Mouse (Mus musculus) layer of hippocampus, adult 9-10 months (tissue): ENCODE measurements at regions not wholly inside any gene's neighbourhood (a gene's known extent, or its start where the extent isn't known, plus 50 kb on each side); places are given as distances from the start of the nearest gene placed in this dataset.

ENCODE experiments used
- DNase-seq: peaks from one replicate; pipeline ENCODE4 v3.0.0; 2022; ENCODE audit warnings: low spot score

DNA sequence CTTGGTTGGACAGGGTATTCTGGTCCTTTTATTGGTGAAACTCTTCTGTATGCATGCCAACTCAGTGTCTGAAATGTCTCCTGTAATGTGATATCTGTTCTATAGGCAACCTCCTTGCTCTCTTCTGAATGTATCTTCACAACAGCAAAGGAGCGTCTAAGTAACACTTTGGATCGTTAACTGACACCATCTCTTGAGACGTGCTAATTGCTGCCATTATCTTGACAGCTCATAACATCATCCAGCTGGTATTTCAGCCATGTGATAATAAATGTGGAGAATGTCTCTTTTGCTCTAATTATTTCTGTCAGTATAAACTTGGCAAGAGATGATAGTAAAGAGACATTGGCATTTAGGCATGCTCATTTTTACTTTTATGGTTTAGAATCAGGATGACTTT, 68.8 kb upstream of the Col8a1 start:
- no peak for DNase-seq

DNA sequence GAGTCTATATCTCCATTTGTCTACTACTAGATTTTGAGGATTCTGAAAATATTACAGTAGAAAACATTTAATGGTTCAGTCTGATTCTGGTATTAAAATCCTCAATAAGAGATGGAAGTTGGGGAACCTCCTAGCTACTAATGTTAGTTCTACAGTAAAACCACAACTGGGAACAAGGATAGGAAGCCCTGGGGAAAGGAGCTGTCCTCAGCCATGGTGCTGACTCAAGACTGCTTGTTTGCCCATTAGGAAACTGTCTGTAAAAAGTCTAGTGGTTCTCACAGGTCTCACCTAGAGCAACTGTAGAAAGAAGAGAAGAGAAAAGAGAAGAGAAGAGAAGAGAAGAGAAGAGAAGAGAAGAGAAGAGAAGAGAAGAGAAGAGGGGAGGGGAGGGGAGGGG, 90.9 kb upstream of the Col8a1 start:
- no peak for DNase-seq

DNA sequence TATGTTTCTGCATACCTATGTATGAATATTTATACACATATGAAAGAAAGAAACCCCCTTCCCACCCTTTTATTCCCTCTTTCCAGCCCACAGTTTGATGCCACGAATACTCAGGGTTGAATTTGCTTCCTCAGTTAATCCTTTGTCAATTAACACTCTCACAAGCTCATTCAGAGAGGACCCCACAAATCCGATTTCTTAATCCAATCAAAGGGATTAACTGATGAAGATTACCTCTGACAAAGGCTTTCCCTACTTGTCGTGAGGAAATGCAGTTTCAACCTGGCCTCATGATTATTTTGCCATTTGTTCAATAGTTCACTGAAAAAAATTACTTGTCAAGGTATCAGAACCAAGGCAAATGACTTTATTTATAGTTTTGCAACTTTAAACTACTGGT, 91.8 kb upstream of the Col8a1 start:
- no peak for DNase-seq

DNA sequence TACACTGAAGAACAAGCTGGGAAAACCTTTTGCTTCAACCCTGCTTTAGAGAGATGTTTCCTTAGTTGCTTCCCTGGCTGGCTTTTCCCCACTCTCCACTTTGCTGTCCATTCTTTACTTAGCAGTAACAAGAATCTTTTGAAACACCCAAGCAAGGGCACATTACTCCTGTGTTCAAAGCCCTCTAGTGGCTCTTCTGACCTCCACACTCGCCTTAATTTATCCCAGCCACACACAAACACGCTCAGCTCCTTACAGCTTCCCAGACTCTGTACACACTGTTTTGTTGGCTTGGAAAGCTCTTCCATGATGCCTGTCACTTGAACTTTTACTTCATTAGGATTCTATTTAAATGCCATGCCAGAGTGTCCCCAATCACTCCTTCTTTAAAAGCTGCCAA, 97.3 kb upstream of the Col8a1 start:
- no peak for DNase-seq

DNA sequence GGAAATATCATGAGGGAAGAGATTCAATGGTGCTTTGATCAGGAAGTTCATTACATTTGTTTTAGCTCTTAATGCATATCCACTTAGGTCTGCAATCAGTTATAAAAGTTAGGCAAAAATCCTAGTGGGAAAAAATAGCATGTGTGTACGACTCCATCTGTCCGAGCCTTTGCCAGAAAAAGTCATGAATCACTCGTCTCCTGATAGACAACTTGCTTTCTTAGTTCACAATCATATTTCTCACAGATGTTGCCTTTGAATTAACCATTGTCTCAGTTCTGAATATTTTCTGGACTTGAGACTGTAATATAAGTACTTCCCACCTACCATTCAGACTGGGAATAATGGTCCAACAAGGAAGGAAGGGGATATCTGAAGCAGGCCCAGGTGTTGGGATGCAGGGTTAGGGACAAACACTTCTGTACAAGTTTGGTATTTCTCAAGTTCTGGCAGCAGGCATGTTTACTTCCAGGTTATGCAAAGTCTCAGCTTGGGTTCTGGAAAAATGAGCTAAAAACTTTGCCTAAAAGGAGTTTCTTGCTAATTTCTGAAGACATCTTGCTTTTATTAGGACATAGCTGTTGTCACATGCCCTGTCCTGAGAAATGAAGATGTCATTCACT, 98.4 kb upstream of the Col8a1 start:
- no peak for DNase-seq

DNA sequence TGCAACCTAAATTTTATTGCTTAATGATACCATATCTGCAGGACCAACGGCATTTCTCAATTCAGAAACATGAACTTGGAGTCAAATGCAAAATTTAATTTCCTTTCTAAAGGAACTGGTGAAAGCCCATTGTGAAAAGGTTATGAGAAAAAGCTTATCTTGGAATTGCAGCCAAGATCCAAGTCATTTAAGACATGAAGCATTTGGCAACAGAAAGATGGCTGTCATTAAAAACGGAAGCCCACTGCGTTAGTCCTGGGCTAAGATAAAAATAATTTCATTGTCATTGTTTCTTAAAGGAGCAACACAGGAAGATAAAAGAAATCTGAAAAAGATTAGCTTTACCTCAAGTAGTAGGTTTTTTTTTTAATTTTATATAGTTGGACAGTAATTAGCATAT, 99.2 kb upstream of the Col8a1 start:
- DNase-seq = no peak

DNA sequence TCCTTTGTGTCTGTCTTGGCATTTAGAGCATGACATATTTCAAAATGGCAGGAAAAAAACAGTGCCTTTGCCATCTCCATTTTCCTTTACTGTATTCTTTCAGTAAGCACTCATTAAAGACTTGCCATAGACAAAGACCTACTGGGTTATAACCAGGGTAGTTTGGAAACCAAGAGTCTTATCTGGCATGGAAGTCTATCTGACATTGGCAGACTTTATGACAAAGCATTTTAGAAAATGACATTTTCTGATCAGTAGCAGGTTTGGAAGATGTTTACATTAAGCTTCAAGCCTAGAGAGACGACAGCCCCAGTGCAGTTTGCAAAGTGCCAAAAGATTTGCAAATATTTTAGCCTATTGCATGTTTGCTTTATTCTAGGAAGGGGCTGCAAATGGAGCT, 102.5 kb upstream of the Col8a1 start:
- DNase-seq = no peak

DNA sequence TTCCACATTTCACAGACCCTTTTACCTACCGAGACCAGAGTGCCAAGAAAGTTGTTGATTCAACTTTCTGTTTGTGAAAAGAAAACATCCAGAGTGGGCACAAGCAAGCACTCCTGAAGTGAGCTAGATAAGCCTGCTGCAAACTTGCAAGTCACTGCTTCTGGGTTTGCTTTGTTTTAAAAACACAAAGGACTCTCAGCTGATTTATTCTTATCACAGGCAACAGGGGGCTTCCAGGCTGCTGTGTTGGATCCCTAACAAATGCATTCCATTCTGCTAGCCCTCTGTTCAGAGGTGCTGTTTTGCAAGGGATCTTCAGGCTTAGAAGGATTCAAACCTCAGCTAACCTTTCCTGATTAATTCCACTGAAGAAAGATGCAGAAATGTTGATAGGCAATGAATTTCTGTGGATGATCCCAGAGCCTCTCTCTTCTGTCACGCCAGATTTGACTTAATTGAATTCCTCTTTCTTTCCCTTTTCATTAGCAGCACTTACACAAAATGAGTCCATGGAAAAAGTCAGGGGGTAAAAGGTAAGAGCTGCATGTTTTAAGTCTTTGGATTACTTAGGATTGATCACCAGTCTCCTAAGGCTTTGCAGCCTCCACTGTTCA, 103.7 kb upstream of the Col8a1 start:
- DNase-seq = no peak

DNA sequence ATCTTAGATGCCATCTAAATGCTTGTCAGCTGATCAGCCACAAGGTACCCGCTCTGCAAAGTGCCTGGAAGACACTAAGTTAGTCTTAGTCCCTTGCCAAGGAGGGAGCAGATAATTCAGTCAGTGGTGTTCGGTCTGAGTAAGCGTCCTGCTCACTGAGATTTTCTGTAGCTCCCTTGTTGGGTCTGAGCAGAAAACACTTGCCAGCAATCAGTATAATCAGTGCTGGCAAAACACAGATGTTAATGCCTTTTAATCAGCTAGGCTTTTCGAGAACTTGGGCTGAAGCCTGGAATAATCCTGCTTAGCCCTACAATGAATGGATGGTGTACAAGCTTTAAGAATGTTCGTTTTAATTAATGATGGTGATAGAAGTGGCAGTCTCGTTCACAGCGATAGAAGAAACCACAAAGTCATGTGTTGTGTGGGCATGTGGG, 104.2 kb upstream of the Col8a1 start:
- DNase-seq = peak; percentile 11

DNA sequence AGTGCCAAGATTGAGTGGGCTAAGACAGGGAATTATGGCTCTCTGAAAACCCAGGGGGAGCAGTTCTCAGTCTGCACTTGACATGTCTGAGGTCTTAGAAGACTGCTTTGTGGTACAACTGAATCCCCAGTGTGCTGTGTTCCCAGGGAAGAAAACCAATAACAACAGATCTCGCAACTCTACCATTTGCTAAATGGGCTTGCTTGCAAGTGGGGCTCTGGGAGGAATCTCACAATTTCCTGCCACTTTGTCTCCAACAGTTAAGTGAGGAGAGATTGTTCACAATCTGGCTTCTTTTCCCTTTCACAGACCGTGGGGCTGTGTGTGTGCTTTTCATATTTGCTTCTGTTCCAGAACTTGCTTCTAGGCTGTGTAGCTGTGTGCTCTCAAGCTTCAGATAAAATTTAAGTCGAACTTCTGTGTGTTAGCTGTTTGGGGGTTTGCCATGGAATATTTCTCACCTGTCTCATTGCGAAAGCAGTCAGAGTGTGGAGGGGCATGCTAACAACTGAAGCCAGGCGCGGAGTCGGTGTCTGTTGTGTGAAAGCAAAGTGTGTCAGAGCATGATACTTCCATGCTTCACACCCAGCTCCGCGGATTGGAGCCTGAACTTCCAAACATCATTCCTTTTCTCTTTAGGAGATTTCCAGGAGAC, 108.8 kb upstream of the Col8a1 start:
- no peak for DNase-seq

DNA sequence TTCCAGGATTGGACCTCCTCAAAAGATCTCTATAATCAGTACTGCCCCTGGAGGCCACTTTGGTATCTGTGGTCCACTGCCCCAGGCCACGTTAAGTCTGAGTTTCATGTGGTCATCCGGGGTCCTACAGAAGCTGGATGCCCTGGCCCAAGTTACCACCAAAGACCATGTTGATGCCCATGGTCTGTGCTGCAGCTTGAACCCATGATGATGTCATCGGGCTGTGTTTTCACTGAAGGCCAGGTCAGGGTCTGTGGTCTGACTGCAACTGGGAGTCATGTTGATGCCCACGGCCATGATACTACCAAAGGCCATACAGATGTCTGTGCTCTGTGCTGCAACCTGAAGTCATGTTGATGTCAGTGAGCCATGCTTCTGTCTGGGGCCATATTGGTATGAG, 122.3 kb upstream of the Col8a1 start:
- DNase-seq = no peak

DNA sequence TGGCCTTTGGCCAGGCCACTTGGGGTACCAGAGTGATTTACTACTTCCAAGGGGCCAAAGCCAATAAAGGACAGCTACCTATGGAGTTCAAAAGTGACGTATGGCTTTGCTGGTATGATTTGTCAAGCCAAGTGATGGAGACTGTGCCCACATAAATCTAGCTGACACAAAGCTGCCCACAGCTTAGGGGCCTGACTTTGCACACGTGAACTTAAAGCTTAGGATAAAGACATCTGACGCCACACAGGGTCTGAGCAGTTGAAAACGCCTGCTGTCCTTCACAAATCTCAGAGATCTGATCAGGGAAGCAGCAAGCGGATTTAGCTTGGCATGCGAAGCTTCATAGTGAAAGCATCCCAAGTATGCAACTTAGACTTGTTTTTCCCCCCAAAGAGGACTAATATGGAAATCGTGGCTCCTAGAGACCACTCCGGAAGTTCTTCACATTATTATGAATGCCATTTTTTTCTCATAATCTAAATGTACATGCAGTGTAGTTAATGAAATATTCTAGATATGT, 127.1 kb upstream of the Col8a1 start:
- DNase-seq = no peak

DNA sequence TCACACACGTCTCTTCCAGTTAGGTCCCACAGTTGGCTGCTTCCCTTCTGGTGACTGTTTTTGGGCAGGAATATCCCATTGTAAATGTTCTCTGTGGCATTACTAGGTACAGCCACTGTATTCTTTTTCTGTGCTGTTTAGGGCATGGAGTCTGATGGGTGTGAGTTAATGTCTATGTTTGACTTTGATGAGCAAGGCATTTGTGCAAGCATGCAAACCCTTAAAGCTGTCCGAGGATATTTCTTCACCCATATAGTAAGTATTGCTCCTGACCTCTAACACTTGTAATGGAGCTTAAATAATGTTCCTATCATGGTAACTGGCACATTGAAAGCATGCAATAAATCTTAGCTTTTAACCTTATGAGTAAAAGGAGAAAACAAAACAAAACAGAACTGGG, 133.6 kb upstream of the Col8a1 start:
- DNase-seq = no peak

DNA sequence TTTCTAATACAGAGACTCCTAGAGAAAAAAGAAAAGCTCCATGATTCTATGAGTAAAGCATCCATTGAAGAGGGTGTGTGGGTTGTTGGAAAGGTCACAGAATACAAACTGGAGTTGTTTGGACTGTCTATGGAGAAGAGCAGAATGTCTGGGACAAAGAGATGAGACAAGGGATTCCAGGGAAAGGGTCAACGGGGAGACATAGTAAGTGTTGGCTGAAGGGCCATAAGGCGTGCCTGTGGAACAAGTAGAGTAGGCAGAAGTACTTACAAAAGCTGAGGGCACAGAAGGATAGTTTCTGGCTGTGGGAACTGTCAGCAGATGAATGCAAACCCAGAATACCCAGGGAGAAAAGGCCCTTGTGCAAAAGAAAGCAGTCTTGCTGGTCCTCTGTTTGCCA, 134.0 kb upstream of the Col8a1 start:
- DNase-seq = no peak

DNA sequence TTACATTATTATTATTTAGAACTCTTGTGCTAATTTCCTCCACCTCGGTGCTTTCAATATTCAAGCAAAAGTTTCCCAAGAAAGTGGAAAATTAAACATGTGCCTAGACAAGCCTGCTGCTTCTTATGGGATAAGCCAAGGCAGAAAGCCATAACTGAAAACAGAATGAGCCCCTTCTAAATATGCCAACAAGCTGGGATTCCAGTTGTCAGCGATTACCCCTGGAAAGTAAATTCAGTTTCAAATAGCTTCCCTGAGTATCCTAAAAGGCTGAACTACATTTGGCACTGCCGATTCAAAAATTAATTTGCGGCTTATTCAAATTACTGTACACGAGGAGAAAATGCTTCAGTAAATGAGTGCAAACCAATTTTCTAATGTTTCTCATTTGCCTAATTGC, 135.6 kb upstream of the Col8a1 start:
- no peak for DNase-seq

DNA sequence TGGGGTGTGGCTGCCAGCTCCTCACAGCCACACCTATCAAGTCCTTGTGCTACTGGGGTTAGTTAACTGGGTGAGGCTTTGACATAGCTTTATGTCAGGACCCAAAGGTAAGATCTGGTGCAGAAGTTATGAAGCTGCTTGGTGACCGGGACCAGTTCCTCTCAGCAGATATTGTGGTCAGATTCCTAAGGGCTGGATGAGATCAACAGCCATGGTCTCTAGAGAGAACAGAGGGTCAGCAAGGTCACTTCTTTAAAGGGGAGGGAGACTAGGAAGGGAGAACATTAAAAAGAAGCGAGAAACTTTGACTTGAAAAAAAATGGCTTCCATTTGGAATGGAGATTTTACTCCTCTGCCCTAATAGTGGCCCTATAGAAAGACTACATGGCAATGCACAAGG, 138.6 kb upstream of the Col8a1 start:
- DNase-seq = no peak

DNA sequence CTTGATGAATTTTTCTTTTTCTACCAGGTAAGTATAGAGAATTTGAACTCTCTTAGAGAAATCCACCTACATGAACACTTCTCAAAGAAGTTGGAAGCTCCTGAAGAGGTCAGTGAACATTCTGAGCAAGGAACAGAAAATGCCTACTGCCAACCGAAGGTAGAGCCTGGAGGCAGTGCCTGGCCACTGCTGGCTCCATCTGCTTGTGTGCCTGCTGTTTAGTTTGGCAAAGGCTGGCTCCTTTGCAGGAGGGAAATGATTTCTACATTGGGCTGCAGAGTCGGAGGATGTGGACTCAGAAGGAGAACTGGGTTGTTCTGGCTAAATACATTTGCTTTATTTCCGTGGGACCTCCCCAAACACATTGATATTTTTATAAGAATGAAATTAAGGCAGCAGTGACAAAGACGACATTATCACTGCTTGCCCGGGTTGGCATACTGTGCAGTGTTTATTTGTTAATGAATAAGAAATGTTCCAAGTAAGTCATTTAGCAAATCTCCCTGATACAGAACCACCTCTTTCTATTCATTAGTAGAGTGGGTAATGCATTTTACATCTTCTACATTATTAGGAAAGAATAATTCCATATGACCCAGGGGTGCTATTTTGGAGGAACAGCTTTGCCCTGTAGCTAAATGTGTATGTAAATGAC, 139.3 kb upstream of the Col8a1 start:
- DNase-seq = no peak

DNA sequence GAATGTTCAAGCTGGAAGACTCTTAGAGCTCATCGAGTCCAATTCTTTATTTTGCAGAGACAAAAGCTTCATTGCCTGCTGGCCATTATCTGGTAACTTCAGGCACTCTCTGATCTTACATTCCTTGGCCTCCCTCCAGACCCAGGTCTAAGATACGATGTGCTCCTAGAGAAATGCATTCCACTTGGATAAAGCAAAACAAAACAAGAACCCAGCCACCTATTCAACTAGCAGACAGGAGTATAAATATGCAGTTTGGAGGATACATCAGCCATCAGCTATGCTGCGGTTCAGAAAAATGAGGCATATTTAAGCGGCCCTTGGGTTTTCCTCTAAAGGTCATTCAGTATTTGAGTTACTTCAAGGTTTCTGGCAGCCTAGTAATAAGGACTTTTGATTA, 146.5 kb upstream of the Col8a1 start:
- no peak for DNase-seq

DNA sequence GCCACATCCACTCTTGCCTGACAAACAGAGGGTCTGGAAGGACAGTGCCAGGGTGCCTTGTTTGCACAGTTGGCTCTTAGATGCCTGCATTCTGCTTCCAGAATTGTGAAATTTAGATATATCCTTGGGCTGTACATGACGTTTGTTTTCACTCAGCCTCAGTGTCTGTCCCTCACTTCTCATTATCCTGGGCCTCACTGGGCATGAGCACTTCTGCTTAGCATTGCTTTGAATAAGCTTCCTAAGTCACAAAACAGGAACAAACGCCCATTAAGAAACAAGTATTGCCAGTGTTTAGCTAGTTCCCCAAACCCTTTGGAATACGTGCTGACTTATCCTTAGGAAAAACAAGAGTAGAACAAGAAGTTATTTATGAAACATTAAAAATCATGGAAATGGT, 148.0 kb upstream of the Col8a1 start:
- no peak for DNase-seq

DNA sequence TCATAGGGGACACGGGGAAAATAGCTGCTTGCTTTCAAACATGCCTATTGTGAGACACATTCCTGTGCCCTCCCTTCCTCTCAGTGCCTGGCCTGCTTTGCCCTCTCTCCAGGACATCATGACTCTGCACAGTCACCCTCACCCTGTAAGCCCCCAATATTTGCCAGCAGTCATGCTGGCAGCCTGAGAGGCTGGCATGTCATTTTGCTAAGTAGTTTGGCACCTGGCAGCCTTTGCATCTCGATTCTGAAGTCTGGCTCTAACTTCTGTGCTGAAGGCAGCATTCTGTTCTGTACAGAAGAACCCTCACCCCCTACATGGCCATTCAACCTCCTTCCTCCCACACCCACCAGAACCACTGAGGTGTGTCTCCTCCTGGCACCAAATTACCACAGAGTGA, 157.5 kb upstream of the Col8a1 start:
- no peak for DNase-seq

DNA sequence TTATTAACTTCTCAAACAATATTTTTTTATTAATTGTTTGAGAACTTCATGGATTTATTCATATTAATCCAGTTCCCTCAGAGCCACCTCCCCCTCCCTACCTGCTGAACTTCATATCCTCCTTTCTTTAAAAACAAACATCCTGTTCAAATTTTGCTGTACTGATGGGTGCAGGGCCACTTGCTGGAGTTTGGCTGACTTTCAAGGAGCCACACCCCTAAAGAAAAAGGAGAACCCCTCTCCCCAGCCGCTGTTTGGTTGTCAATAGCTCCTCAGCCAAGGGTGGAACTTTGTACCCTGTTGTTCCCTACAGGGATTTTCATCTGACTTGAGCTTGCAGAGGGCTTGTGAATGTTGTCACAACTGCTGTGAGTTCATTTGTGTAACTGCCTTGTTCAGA, 160.0 kb upstream of the Col8a1 start:
- no peak for DNase-seq

DNA sequence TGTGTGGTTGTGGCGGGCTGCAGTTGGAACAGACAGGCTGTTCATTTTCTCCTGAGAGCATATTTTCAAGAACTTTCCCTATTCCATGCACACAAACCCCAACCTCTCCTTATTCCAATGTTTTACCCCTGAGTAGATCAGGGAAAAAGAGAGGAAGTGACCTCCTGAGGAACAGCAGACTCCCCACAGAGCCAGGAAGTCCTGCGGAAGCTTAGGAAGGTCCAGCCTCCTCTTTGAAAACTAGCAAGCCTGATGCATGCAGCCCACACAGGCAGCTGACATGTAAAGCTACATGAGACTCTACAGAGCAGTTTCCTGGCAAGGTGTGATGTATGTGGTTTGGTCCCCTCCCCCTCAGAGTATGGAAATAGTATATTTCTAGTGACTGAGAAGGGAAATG, 160.9 kb upstream of the Col8a1 start:
- no peak for DNase-seq

DNA sequence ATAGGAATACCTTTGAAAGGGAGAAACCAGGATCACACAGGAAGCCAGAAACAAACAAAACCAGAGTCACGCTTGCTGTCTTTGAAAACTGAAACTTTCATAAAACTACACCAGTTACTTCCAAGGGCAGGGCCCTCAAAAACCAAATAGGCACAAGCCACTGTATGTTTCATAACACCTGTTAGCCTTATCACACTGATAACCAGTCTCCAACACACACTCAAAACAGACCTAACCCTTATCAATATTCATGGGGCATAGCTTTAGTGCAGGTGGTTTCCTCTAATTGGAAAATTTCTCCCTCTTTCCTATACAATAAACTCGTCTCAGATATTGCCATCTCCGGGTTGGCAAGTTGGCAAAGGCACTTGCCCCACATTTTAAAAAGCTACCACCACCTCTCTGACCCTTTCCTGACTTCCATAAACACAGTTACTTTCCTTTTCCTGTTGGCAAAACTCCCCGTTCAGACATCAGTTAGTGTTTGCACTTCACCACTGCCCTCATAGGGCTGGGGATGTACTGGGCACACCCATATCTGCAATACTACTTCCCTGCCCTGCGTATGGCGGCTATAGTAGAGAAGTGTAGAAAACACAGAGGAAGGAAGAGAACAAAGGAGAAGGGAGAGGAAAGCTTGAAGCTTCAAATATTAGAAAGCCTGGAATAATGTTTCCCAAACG, 169.1 kb upstream of the Col8a1 start:
- DNase-seq = no peak
